Mouse (Mus musculus) CH12.LX (cell line): ENCODE measurements around the gene Morn4. TPM values are rescaled to one million over a fixed set of nuclear protein-coding genes. Genes with fewer than 3 reads are reported as not detected.

Experiments used
- DNase-seq: peaks from one replicate; pipeline ENCODE4 v3.0.0-alpha.2; 2013; ENCODE audit errors: extremely low read depth
- H3K27ac ChIP-seq: 2 replicates; pipeline ENCODE4 v1.5.1; 2012; ENCODE audit warnings: low read depth, mild to moderate bottlenecking, control low read depth, moderate library complexity; ENCODE audit not compliant: insufficient read depth
- H3K27me3 ChIP-seq: replicated peaks from 2 replicates; pipeline ENCODE3; 2012; ENCODE audit warnings: inconsistent platforms
- H3K36me3 ChIP-seq, 2 experiments: replicated peaks in 1 of 2; 2 replicates each; pipeline versions ENCODE3 to v1.6.1; 2012; ENCODE audit warnings: inconsistent platforms in 1 of 2, low read length in 1 of 2, mild to moderate bottlenecking in 1 of 2, mixed read lengths in 1 of 2, moderate library complexity in 1 of 2; ENCODE audit not compliant: control insufficient read depth in 1 of 2, insufficient read depth in 1 of 2
- H3K4me1 ChIP-seq, 2 experiments: 2 replicates each; pipeline ENCODE4 v1.6.1; 2012; ENCODE audit warnings: inconsistent platforms in 1 of 2, moderate library complexity in 1 of 2; ENCODE audit not compliant: insufficient read depth in 2 of 2, control insufficient read depth in 1 of 2
- H3K4me2 ChIP-seq: 2 replicates; pipeline ENCODE4 v1.6.1; 2012; ENCODE audit warnings: low read depth, mild to moderate bottlenecking, control low read depth; ENCODE audit not compliant: poor library complexity, insufficient read depth, severe bottlenecking
- H3K4me3 ChIP-seq, 3 experiments: fragments of 150-350 bp in 1 of 3; sonication (generic) in 1 of 3; replicated peaks in 1 of 3; 2 replicates each; pipeline versions ENCODE3 to v1.5.1; 2011 to 2012; ENCODE audit warnings: low read depth in 2 of 3, low read length in 2 of 3, mild to moderate bottlenecking in 2 of 3, moderate library complexity in 2 of 3, control low read depth in 1 of 3, improper control_type of control experiment in 1 of 3, inconsistent platforms in 1 of 3, mixed read lengths in 1 of 3; ENCODE audit not compliant: poor library complexity in 1 of 3
- H3K79me2 ChIP-seq: replicated peaks from 2 replicates; pipeline ENCODE4 v1.6.1; 2012; ENCODE audit warnings: mild to moderate bottlenecking, moderate library complexity; ENCODE audit not compliant: control insufficient read depth, poor library complexity, insufficient read depth, severe bottlenecking; ENCODE audit errors: extremely low read depth
- H3K9ac ChIP-seq: 2 replicates; pipeline ENCODE4 v1.6.1; 2012; ENCODE audit warnings: low read depth, mild to moderate bottlenecking, control low read depth, moderate library complexity; ENCODE audit not compliant: insufficient read depth
- H3K9me3 ChIP-seq: replicated peaks from 2 replicates; pipeline ENCODE3; 2012; ENCODE audit warnings: low read length, inconsistent platforms, mixed read lengths
- CTCF ChIP-seq, 2 experiments: IDR thresholded peaks in 1 of 2; conservative IDR thresholded peaks in 1 of 2; 2 replicates each; pipeline ENCODE4 v1.5.1; 2011 to 2012; ENCODE audit warnings: low read depth in 2 of 2, low read length in 2 of 2, improper control_type of control experiment in 1 of 2, inconsistent platforms in 1 of 2, mild to moderate bottlenecking in 1 of 2, moderate library complexity in 1 of 2
- EP300 ChIP-seq: IDR thresholded peaks from 2 replicates; pipeline ENCODE4 v1.6.1; 2011; ENCODE audit warnings: low read length, improper control_type of control experiment
- ETS1 ChIP-seq: conservative IDR thresholded peaks from 2 replicates; pipeline ENCODE4 v1.6.1; 2012; ENCODE audit warnings: low read depth, mild to moderate bottlenecking, inconsistent platforms, low read length, improper control_type of control experiment, moderate library complexity
- GABPA ChIP-seq: IDR thresholded peaks from 2 replicates; pipeline ENCODE4 v1.6.1; 2012; ENCODE audit warnings: low read depth, low read length, improper control_type of control experiment, inconsistent platforms; ENCODE audit not compliant: insufficient replicate concordance
- HCFC1 ChIP-seq: IDR thresholded peaks from 2 replicates; pipeline ENCODE4 v1.6.1; 2012; ENCODE audit warnings: low read depth, mild to moderate bottlenecking, inconsistent platforms, low read length, improper control_type of control experiment
- JUN ChIP-seq: IDR thresholded peaks from 2 replicates; pipeline ENCODE4 v1.6.1; 2011; ENCODE audit warnings: low read depth, mild to moderate bottlenecking, low read length, improper control_type of control experiment, moderate library complexity; ENCODE audit not compliant: insufficient read depth
- KAT2A ChIP-seq: IDR thresholded peaks from 2 replicates; pipeline ENCODE4 v1.6.1; 2012; ENCODE audit warnings: low read length, improper control_type of control experiment, inconsistent platforms; ENCODE audit not compliant: insufficient replicate concordance
- MAZ ChIP-seq: IDR thresholded peaks from 2 replicates; pipeline ENCODE4 v1.6.1; 2012; ENCODE audit warnings: low read depth, mild to moderate bottlenecking, inconsistent platforms, low read length, improper control_type of control experiment, moderate library complexity
- NELFE ChIP-seq: IDR thresholded peaks from 2 replicates; pipeline ENCODE4 v1.6.1; 2011; ENCODE audit warnings: low read depth, low read length, improper control_type of control experiment
- RAD21 ChIP-seq: IDR thresholded peaks from 2 replicates; pipeline ENCODE4 v1.6.1; 2011; ENCODE audit warnings: low read depth, mild to moderate bottlenecking, low read length, improper control_type of control experiment, moderate library complexity
- SMC3 ChIP-seq: IDR thresholded peaks from 2 replicates; pipeline ENCODE4 v1.6.1; 2011; ENCODE audit warnings: low read depth, low read length, improper control_type of control experiment
- TBP ChIP-seq: conservative IDR thresholded peaks from 2 replicates; pipeline ENCODE4 v1.6.1; 2011; ENCODE audit warnings: low read depth, low read length, improper control_type of control experiment
- TCF12 ChIP-seq: IDR thresholded peaks from 2 replicates; pipeline ENCODE4 v1.6.1; 2014; ENCODE audit warnings: low read depth, mild to moderate bottlenecking, inconsistent platforms, low read length, improper control_type of control experiment
- dilution Hi-C: fragments of 300-500 bp; cut with MboI; formaldehyde crosslinking; loops from 2 replicates; pipeline ENCODE4 v1.14.3; 2020; ENCODE audit warnings: low sequenced_read_pairs; ENCODE audit not compliant: extremely low pct_unique_long_range_greater_than_20kb, extremely low pct_ligation_motif_present
- in situ Hi-C: fragments of 300-500 bp; cut with MboI; formaldehyde crosslinking; loops from 3 replicates; pipeline ENCODE4 v1.14.3; 2019; ENCODE audit warnings: low sequenced_read_pairs, low pct_ligation_motif_present, low pct_unique_long_range_greater_than_20kb, mixed read lengths
- polyA plus RNA-seq: library from polyadenylated mRNA; unstranded; fragments of >175 nt; gene quantifications from 2 replicates; pipeline ENCODE4 v1.2.1, GENCODE M21; 2012; ENCODE audit warnings: low read depth; ENCODE audit not compliant: insufficient read length
- total RNA-seq, 2 experiments: library from RNA; depleted of rRNA; stranded (reverse); fragments of 300-350 nt in 1 of 2; fragments of >200 nt in 1 of 2; gene quantifications; 2 replicates each; pipeline ENCODE4 v1.2.3; 2012 to 2014

The Morn4 gene
- total and polyA plus RNA-seq, 3 experiments, result 0.04 to 0.24 TPM; not detected in 1

DNA sequence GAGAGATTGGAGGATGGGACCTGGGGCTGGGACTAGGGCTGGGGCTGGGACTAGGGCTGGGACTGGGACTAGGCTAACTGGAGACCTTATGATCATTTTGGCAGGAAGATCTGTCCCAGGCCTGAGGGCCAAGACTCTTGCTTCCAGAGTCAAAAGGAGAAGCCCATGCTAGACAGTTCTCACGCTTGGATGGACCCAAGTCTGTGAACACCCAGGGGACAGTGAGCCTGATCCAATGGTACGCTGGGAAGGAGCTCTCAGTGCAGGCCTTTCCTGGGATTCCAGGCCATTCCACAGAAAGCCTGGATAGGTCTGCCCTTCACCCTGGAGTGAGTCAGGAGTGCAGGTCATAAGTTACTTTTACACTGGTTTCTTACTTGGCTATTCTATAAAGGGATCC is 11.1 kb downstream of the Morn4 start:
- dilution Hi-C loops, result no loop called here
- no peaks in the 10 kb centered on the region for H3K79me2 ChIP-seq
- peaks cover 4% of the 10 kb centered on the region for H3K9me3 ChIP-seq
- H3K4me3 ChIP-seq, result no peak overlapping the region
- no peak overlapping the region for H3K9ac ChIP-seq
- TF ChIP-seq KAT2A, result no peak
- no peak for TF ChIP-seq GABPA
- no peak for TF ChIP-seq TCF12
- no peak for TF ChIP-seq NELFE
- no peak for TF ChIP-seq MAZ
- TF ChIP-seq HCFC1, result no peak
- TF ChIP-seq RAD21, result no peak
- TF ChIP-seq ETS1, result no peak
- no peak for TF ChIP-seq JUN
- TF ChIP-seq EP300, result no peak
- no peak for TF ChIP-seq CTCF (conservative IDR thresholded peaks at IDR 0.05 in 1 of 2, IDR thresholded peaks at IDR 0.05 in 1 of 2; ENCODE audit: low read depth in 2 of 2, low read length in 2 of 2)
- TF ChIP-seq TBP, result no peak
- TF ChIP-seq, all 38 proteins: peak for 0
- H3K4me1 ChIP-seq, result no peaks in the 10 kb centered on the region
- no peak for DNase-seq
- in situ Hi-C loops, result no loop called here
- H3K36me3 ChIP-seq, result no peaks in the 10 kb centered on the region
- peaks cover 7% of the 10 kb centered on the region for H3K27me3 ChIP-seq
- H3K27ac ChIP-seq, result no peak overlapping the region
- no peak overlapping the region for H3K4me2 ChIP-seq

DNA sequence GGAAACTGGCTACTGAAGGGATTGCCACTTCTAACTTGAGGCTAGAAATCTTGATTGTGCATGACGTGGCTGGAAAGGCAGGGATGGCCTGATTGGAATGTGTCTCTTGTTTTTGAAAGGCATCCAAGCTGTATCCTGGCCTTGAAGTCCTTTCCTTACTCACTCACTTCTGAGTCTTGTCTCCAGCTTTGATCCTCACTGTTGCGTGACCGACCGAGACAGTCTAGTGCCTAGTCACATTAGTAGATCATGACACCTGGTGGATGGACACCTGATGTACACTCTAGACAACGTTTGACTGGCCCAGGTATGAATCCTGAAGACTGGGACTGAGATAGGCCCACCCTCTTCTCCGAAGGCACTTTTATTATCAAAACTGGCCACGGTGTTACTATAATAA is 13.4 kb downstream of the Morn4 start:
- peak; percentile 13 for DNase-seq
- TF ChIP-seq CTCF (conservative IDR thresholded peaks at IDR 0.05 in 1 of 2, IDR thresholded peaks at IDR 0.05 in 1 of 2; ENCODE audit: low read depth in 2 of 2, low read length in 2 of 2) (peak in 1 of 2 experiments; percentile 65; a peak in 2 of 4 replicates), RAD21 (peak; percentile 61), TBP (no peak), SMC3 (peak; percentile 32)
- peaks cover 11% of the 10 kb centered on the region for H3K27me3 ChIP-seq
- no peak overlapping the region for H3K4me2 ChIP-seq
- no peak overlapping the region for H3K4me3 ChIP-seq
- in situ Hi-C loops, result no loop called here
- dilution Hi-C loops, result no loop called here
- no peaks in the 10 kb centered on the region for H3K79me2 ChIP-seq
- H3K4me1 ChIP-seq, result peaks cover 0 to 5% of the 10 kb centered on the region in 2 experiments; a peak in 1 of 4 replicates
- H3K9ac ChIP-seq, result no peak overlapping the region
- H3K36me3 ChIP-seq, result no peaks in the 10 kb centered on the region
- H3K27ac ChIP-seq, result no peak overlapping the region
- H3K9me3 ChIP-seq, result peaks cover 4% of the 10 kb centered on the region
